ENCODE assay signal across 13 mouse cellular contexts in genomic region chr6:98666388-98666989, GRCm38 (mm10).
A peak's percentile ranks its signal among the peaks of the same experiment; 100 is the strongest.
DNase-seq lines count a peak whose midpoint lies in the region; ATAC-seq lines count a peak whose summit lies in the region.
"Had no signal": no experiment of that assay in that cellular context is flagged by ENCODE, and none has a peak within 500 bp of the region (broad histone marks: within the 10 kb centered on the region; RNA-seq: fewer than 3 reads in every experiment).

No protein-coding gene starts in this region.

- no peak overlapping the region for H3K9ac ChIP-seq in heart, embryonic 16.5 days (ENCODE audit: low read length)
- no peak overlapping the region for H3K9ac ChIP-seq in midbrain, embryonic 12.5 days (replicated peaks)

- WGBS in heart, embryonic 16.5 days, result 19% methylated on average over 11 of the region's 11 CpGs
- WGBS in hindbrain, embryonic 10.5 days, result 8% methylated on average over 11 of the region's 11 CpGs
- 11% methylated on average over 11 of the region's 11 CpGs for WGBS in midbrain, embryonic 12.5 days

- no peaks in the 10 kb centered on the region for H3K36me3 ChIP-seq in heart, embryonic 16.5 days (ENCODE audit: control insufficient read depth, insufficient read depth)
- no peaks in the 10 kb centered on the region for H3K36me3 ChIP-seq in hindbrain, embryonic 10.5 days
- no peaks in the 10 kb centered on the region for H3K36me3 ChIP-seq in midbrain, embryonic 12.5 days

- no peak overlapping the region for H3K4me3 ChIP-seq in heart, embryonic 16.5 days (ENCODE audit: low read length)
- peak overlapping the region; percentile 16; the same call in 1 of the 2 replicates for H3K4me3 ChIP-seq in hindbrain, embryonic 10.5 days
- H3K4me3 ChIP-seq in midbrain, embryonic 12.5 days, result no peak overlapping the region
- H3K4me3 ChIP-seq: myocyte had no signal

- no peak overlapping the region for H3K27ac ChIP-seq in heart, embryonic 16.5 days (ENCODE audit: low read length)
- no peak overlapping the region; the same call in 1 of the 2 replicates for H3K27ac ChIP-seq in hindbrain, embryonic 10.5 days
- no peak overlapping the region for H3K27ac ChIP-seq in midbrain, embryonic 12.5 days (replicated peaks)

- no peak for DNase-seq in heart, adult 9 months (ENCODE audit: low spot score in 2 of 2)
- peak; percentile 29 for DNase-seq in embryo, embryonic 10.5 days (ENCODE audit: low spot score)
- peak; percentile 19 for DNase-seq in hindbrain, embryonic 10.5 days (ENCODE audit: low spot score)
- DNase-seq in thymus, postnatal 0 days (ENCODE audit: low spot score), result no peak
- DNase-seq in B cell, adult 2 months, result no peak
- DNase-seq: layer of hippocampus, adult 9-11 months; liver; lung, postnatal 10 days; right cerebral cortex, postnatal 14 days had no signal

- 0 out of 2 replicates have a peak, but pooled peaks cover 3% of the 10 kb centered on the region for H3K9me3 ChIP-seq in heart, embryonic 16.5 days (replicated peaks; ENCODE audit: control insufficient read depth, low read length)
- no peaks in the 10 kb centered on the region for H3K9me3 ChIP-seq in hindbrain, embryonic 10.5 days
- no peaks in the 10 kb centered on the region for H3K9me3 ChIP-seq in midbrain, embryonic 12.5 days

- H3K4me1 ChIP-seq in heart, embryonic 16.5 days (ENCODE audit: control insufficient read depth, insufficient read depth, low read length), result no peaks in the 10 kb centered on the region
- peaks cover 9% of the 10 kb centered on the region for H3K4me1 ChIP-seq in hindbrain, embryonic 10.5 days (replicated peaks)
- H3K4me1 ChIP-seq in midbrain, embryonic 12.5 days, result peaks cover 5% of the 10 kb centered on the region; the same call in 1 of the 2 replicates

- no peak for ATAC-seq in heart, embryonic 16.5 days (replicated peaks; ENCODE audit: extremely low read depth, insufficient read depth, low FRiP score)
- ATAC-seq in midbrain, embryonic 12.5 days (ENCODE audit: low FRiP score, low read depth), result no peak
- ATAC-seq: inflammation-experienced regulatory T-cells, adult 6 months had no signal

- no peaks in the 10 kb centered on the region for H3K27me3 ChIP-seq in heart, embryonic 16.5 days (ENCODE audit: control insufficient read depth, insufficient read depth, low read length)
- H3K27me3 ChIP-seq in hindbrain, embryonic 10.5 days (ENCODE audit: insufficient read depth, poor library complexity, severe bottlenecking), result peaks cover 13% of the 10 kb centered on the region; the same call in 1 of the 2 replicates
- no peaks in the 10 kb centered on the region for H3K27me3 ChIP-seq in midbrain, embryonic 12.5 days

- peak overlapping the region; percentile 34 for H3K4me2 ChIP-seq in heart, embryonic 16.5 days (ENCODE audit: low read depth, low read length)
- H3K4me2 ChIP-seq in midbrain, embryonic 12.5 days (replicated peaks), result peak overlapping the region; percentile 25

Comparison
In these comparisons a context has a peak if more than half of its experiments do, and no peak if none do; other contexts are left out.
1. DNase-seq: peak in embryo, embryonic 10.5 days (single experiment) and hindbrain, embryonic 10.5 days (single experiment); none in heart, adult 9 months (0 of 2), thymus, postnatal 0 days (single experiment) and B cell, adult 2 months (0 of 2).